Comparison of ENCODE assay signal across 10 mouse cellular contexts in the genomic region with DNA sequence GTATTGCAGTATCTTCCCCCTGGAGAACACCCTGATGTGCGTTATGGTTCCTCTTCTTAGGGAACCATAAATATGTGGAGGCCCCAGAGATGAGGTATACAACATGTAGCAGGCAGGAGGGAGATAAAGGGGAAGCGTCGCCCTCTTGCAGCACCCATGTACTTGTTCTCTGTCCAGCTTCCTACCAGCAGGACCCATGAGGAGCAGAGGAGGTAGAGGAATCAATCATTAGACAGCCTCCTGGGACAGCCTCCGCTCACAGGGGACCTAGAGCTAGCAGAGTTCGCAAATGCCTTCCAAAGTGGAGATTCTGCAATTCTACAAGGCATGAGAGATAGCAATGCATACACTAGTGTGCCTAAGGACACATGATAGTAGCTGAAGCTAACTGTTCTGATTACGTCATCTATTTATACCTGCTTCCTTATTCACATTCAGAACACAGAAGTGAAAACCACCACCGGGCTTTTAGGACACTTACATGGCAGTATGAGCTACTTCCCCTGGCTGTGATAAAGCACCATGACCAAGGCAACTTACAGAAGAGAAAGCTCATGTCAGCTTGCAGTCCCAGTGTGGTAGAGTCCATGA.
DNase-seq lines count a peak whose midpoint lies in the region.
"Had no signal": no experiment of that assay in that cellular context is flagged by ENCODE, and none has a peak within 500 bp of the region (broad histone marks: within the 10 kb centered on the region; RNA-seq: fewer than 3 reads in every experiment).

No protein-coding gene starts in this region.

- peak; percentile 15 to 38 for DNase-seq in heart, adult 9 months (ENCODE audit: low spot score in 2 of 2)
- DNase-seq in heart, postnatal 10 days: no peak
- peak; percentile 62 for DNase-seq in lung, postnatal 36 days
- no peak for DNase-seq in lung, postnatal 10 days
- peak; percentile 16 to 62 for DNase-seq in natural killer cell, adult 2 months (ENCODE audit: low spot score in 2 of 2)
- no peak for DNase-seq in adrenal gland, adult 18-20 months (ENCODE audit: low spot score in 2 of 2)
- no peak for DNase-seq in adrenal gland, postnatal 36 days
- DNase-seq in ovary, postnatal 14 days (ENCODE audit: low spot score): no peak
- DNase-seq: adrenal gland, postnatal 14 days; kidney, postnatal 14 days had no signal

- intact Hi-C loops in heart, postnatal 10 days (cut with DNase I): no loop called here

Comparison
In these comparisons a context has a peak if more than half of its experiments do, and no peak if none do; other contexts are left out.
1. DNase-seq: peak in heart, adult 9 months (2 of 2), lung, postnatal 36 days (single experiment) and natural killer cell, adult 2 months (2 of 2); none in heart, postnatal 10 days (0 of 2), lung, postnatal 10 days (single experiment), adrenal gland, adult 18-20 months (0 of 2), adrenal gland, postnatal 36 days (0 of 2) and ovary, postnatal 14 days (single experiment).